Mouse (Mus musculus) E14TG2a.4 (cell line): Measurements from ENCODE around the gene Pde3a.

Experiments used
- H3K27me3 ChIP-seq: 2 replicates; pipeline ENCODE4 v1.6.1; 2014; ENCODE audit warnings: low read length, control low read depth; ENCODE audit not compliant: insufficient read depth
- H3K36me3 ChIP-seq: 2 replicates; pipeline ENCODE4 v1.6.1; 2014; ENCODE audit warnings: low read length, control low read depth; ENCODE audit not compliant: insufficient read depth
- H3K4me1 ChIP-seq: replicated peaks from 2 replicates; pipeline ENCODE4 v1.6.1; 2014; ENCODE audit warnings: low read depth, low read length, control low read depth
- H3K4me3 ChIP-seq: replicated peaks from 2 replicates; pipeline ENCODE4 v1.5.1; 2014; ENCODE audit warnings: mild to moderate bottlenecking, low read length
- H3K9me3 ChIP-seq: 2 replicates; pipeline ENCODE4 v1.6.1; 2014; ENCODE audit warnings: low read length, control low read depth
- CTCF ChIP-seq: conservative IDR thresholded peaks from 2 replicates; pipeline ENCODE4 v1.5.1; 2014; ENCODE audit warnings: low read length
- NANOG ChIP-seq: IDR thresholded peaks from 2 replicates; pipeline ENCODE4 v1.6.1; 2014; ENCODE audit warnings: borderline replicate concordance, low read length, mixed read lengths
- POU5F1 ChIP-seq: IDR thresholded peaks from 2 replicates; pipeline ENCODE4 v1.6.1; 2014; ENCODE audit warnings: low read length, borderline replicate concordance

Pde3a gene

DNA sequence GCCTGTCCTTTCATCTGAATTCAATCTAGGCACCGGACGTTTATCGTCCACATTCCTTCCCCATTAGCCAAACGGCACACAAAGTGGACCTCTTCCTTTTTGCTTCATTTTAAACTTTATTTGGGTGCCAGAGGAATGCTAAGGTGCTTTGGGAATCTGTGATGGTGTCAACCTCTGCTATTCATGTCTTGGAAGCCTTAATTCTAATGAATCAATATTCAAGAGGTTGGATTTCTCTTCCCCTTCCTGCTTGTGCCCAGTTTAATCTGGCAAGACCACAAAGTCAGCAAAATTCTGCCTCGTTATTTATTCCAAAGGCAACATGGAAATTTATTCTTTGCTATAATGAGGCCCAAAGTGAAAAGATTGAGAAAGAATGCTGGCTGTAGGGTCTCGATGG lies 281.8 kb downstream of the Pde3a start:
- Histone ChIP-seq H3K36me3 (no peaks in the 10 kb centered on the region), H3K4me3 (no peak overlapping the region), H3K9me3 (no peaks in the 10 kb centered on the region), H3K27me3 (no peaks in the 10 kb centered on the region), H3K4me1 (no peaks in the 10 kb centered on the region)
- TF ChIP-seq POU5F1 (no peak), CTCF (no peak), NANOG (no peak)

DNA sequence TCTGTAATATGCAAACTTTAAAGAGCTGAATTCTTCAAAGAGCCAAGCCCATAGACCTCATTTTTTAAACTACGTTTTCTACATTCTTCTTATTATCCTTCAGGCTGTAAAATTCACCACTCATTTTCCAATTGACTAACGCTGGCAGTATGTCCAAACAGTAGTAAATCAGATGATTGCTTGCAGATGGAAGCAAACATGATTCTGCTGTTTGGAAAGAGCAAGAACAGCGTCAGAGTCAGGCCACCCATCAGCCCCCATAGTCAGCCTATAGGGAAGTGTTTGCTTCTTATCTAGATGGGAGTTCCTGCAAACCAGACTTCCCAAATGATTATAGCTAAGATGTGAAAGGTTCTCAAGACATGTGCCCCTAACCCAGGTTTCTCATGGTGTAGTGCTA lies 288.2 kb downstream of the Pde3a start:
- Histone ChIP-seq H3K27me3 (no peaks in the 10 kb centered on the region), H3K4me1 (no peaks in the 10 kb centered on the region), H3K9me3 (no peaks in the 10 kb centered on the region), H3K36me3 (no peaks in the 10 kb centered on the region), H3K4me3 (no peak overlapping the region)
- no peak for TF ChIP-seq NANOG

DNA sequence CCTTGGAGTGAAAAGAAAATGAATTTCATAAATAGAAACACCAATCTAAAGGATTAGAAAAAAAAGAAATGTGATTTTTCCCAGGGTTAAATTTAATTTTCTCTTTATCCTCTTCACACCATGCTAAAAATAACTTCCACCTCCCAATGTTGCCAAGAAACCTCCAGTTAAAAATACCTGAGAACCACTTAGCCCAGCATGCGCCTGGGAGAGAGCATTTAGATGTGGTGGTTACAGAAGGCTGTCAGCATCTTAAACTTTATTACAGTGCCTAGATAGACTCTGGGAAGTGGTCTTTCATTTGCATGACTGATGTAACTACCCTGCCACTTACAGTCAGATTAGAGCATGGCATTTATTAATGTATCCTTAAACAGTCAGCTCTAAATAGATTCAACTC lies 292.1 kb downstream of the Pde3a start:
- Histone ChIP-seq H3K36me3 (no peaks in the 10 kb centered on the region), H3K4me1 (no peaks in the 10 kb centered on the region), H3K9me3 (no peaks in the 10 kb centered on the region), H3K27me3 (no peaks in the 10 kb centered on the region), H3K4me3 (no peak overlapping the region)
- TF ChIP-seq NANOG = no peak
- TF ChIP-seq POU5F1 = no peak
- no peak for TF ChIP-seq CTCF

DNA sequence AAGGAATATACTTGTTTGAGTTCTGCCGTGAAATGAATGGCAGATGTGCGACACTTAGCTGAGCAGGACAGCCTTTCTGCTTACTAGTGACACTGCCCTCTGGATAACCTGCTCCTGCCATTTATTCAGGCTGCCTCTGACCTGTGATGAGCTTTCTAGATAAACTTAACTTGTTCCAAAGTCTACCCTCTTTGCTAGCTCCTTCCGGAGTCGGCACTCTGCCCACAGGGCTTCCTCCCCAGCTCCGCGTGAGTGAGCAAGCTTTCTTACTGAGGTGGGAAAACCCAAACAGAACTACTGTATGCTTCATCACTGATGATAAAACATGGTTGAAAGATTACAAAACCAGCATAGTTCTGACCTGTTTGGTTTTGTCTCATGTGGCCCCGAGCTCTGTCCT lies 294.3 kb downstream of the Pde3a start:
- TF ChIP-seq POU5F1 = no peak
- no peak for TF ChIP-seq CTCF
- TF ChIP-seq NANOG = no peak

More for the DNA sequence above, 294.3 kb downstream of the Pde3a start:
- Histone ChIP-seq H3K4me3 (no peak overlapping the region), H3K4me1 (no peaks in the 10 kb centered on the region), H3K36me3 (no peaks in the 10 kb centered on the region), H3K27me3 (no peaks in the 10 kb centered on the region), H3K9me3 (no peaks in the 10 kb centered on the region)
